Mouse (Mus musculus) liver, postnatal 0 days (tissue): ENCODE results near the gene Flnb. TPM values are rescaled to one million over a fixed set of nuclear protein-coding genes. Genes with fewer than 3 reads are reported as not detected.
A peak's percentile ranks its signal among the peaks of the same experiment; 100 is the strongest.

Source experiments
- ATAC-seq: fragments of 200-750 bp; cut with Nextera tagmentation; 2 replicates; pipeline ENCODE4 v1.8.0; 2017; ENCODE audit warnings: mild to moderate bottlenecking, moderate library complexity
- DNase-seq: peaks from one replicate; pipeline ENCODE4 v3.0.0-alpha.2; 2016
- H3K27ac ChIP-seq: fragments of 300-500 bp; sonication (generic); 2 replicates; pipeline ENCODE4 v1.5.1; 2014; ENCODE audit warnings: antibody characterized with exemption, moderate library complexity, mild to moderate bottlenecking, low read depth
- H3K27me3 ChIP-seq: fragments of 300-500 bp; sonication (generic); 2 replicates; pipeline ENCODE4 v1.6.1; 2014; ENCODE audit warnings: low read length, control low read depth, mixed read lengths; ENCODE audit not compliant: insufficient read depth
- H3K36me3 ChIP-seq: fragments of 300-500 bp; sonication (generic); replicated peaks from 2 replicates; pipeline ENCODE4 v1.6.1; 2014; ENCODE audit warnings: mild to moderate bottlenecking, control low read depth, low read length, moderate library complexity, mixed read lengths; ENCODE audit not compliant: insufficient read depth
- H3K4me1 ChIP-seq: fragments of 300-500 bp; sonication (generic); 2 replicates; pipeline ENCODE4 v1.6.1; 2014; ENCODE audit warnings: antibody characterized with exemption, mild to moderate bottlenecking, control low read depth; ENCODE audit not compliant: insufficient read depth
- H3K4me2 ChIP-seq: fragments of 300-500 bp; sonication (generic); 2 replicates; pipeline ENCODE4 v1.6.1; 2014; ENCODE audit warnings: low read depth, mild to moderate bottlenecking, low read length, moderate library complexity, mixed read lengths
- H3K4me3 ChIP-seq: fragments of 300-500 bp; sonication (generic); 2 replicates; pipeline ENCODE4 v1.5.1; 2014; ENCODE audit warnings: low read depth, low read length
- H3K9ac ChIP-seq: fragments of 300-500 bp; sonication (generic); replicated peaks from 2 replicates; pipeline ENCODE4 v1.6.1; 2014; ENCODE audit warnings: mild to moderate bottlenecking, moderate library complexity
- H3K9me3 ChIP-seq: fragments of 300-500 bp; sonication (generic); 2 replicates; pipeline ENCODE4 v1.6.1; 2016; ENCODE audit warnings: mild to moderate bottlenecking, control low read depth, low read length, mixed read lengths
- CTCF ChIP-seq: sonication (generic); IDR thresholded peaks from 2 replicates; pipeline ENCODE4 v1.5.1; 2016; ENCODE audit warnings: antibody characterized with exemption, low read depth
- EP300 ChIP-seq: IDR thresholded peaks from 2 replicates; pipeline ENCODE4 v1.6.1; 2016; ENCODE audit warnings: antibody characterized with exemption, low read depth, mild to moderate bottlenecking
- WGBS: fragments of 180-500 bp; shearing (Covaris S2); extraction: QIAGEN DNeasy Blood & Tissue Kit; methylation state at CpG from one replicate; pipeline ENCODE4 v1.1.7; 2014; ENCODE audit not compliant: insufficient replicate concordance; 5-methylcytosine and 5-hydroxymethylcytosine counted together
- polyA plus RNA-seq: library from polyadenylated mRNA; unstranded; fragments of >200 nt; fragmentation: Nextera tagmentation; extraction: Ambion mirVana; gene quantifications from 2 replicates; pipeline ENCODE4 v1.2.1, GENCODE M21; 2015

The Flnb gene
- polyA plus RNA-seq, 1 experiment from 2014 or later = 2.9 TPM

DNA sequence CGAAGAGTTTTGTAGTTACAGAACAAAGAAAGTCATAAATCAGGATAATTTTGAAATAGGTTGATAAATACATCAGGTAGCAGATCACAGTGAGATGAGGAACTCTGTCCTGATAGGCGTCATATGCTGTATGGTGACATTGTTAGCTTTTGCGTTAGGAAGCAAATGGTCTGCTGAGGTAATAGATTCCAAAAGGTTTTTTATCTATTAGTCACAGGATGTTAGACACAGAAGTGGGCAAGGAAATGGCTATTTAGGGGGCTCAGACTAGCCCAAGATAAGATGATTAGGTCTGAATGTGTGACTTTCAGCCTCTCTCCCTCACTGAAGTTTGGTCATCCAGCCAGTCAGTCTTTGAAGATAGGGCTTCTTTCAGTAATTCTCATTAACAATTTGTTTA, 33.2 kb downstream of the Flnb start:
- Histone ChIP-seq H3K4me1 (peaks cover 48% of the 10 kb centered on the region), H3K4me2 (no peak overlapping the region), H3K9ac (no peak overlapping the region), H3K27ac (0 out of 2 replicates have a peak overlapping the region, but pooled peaks have one; percentile 64), H3K4me3 (no peak overlapping the region), H3K27me3 (no peaks in the 10 kb centered on the region), H3K9me3 (no peaks in the 10 kb centered on the region), H3K36me3 (no peaks in the 10 kb centered on the region)
- WGBS = 46% methylated on average over 3 of the region's 3 CpGs
- no peak for ATAC-seq
- no peak for DNase-seq
- TF ChIP-seq CTCF (no peak), EP300 (no peak)

DNA sequence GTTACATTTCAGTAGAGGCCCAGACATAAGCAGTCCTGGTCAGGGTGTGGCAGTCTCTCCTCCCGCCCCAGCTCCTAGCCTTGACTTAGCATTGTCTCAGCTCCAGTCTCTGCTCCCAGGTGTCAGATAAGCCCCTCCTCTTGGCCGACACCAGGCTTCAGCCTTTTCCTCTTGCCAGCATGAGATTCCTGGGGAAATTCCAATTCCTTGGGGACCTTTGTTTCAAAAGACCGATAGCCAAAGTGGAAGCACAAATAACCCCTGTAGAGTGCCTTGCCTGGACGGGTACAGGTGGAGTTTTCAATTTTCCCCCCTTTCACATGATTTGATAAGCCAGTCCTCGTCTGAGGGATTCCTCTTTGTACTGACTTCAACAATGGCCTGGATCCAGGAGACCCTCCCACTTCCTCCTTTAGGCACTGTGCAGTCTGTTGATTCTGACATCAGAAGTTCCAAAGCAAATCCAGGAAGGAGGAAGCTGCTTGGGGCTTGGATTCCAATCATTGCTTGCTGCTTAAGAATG, 33.8 kb downstream of the Flnb start:
- TF ChIP-seq EP300 = peak; percentile 12; the same call in 1 of the 2 replicates
- no peak for TF ChIP-seq CTCF
- no peak overlapping the region; the same call in 1 of the 2 replicates for H3K9ac ChIP-seq
- no peak overlapping the region for H3K4me3 ChIP-seq
- no peaks in the 10 kb centered on the region for H3K9me3 ChIP-seq
- H3K4me2 ChIP-seq = no peak overlapping the region
- H3K36me3 ChIP-seq = no peaks in the 10 kb centered on the region
- H3K4me1 ChIP-seq = peaks cover 48% of the 10 kb centered on the region
- ATAC-seq (no peak), DNase-seq (no peak)
- peak overlapping the region; percentile 64 for H3K27ac ChIP-seq
- WGBS = 42% methylated on average over 5 of the region's 5 CpGs
- no peaks in the 10 kb centered on the region for H3K27me3 ChIP-seq

DNA sequence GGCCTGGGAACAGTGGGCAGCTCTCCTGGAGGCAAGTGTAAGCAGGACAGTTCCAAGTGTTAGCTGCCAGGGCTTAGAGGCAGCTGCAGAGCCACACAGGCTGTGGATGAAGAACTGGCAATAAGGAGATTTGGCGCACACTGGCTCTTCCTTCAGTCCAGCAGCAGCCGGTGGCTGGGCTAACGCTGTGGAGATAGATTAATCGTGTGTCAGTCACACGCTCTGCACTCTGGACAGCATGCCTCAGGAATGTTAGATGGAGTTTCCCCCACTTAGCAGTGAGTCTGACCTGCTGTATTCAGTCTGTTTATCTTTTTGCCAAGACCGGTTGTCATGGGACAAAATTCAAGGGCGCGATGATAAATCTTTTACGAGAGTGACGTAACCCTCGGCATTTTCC, 35.9 kb downstream of the Flnb start:
- H3K9ac ChIP-seq = no peak overlapping the region

DNA sequence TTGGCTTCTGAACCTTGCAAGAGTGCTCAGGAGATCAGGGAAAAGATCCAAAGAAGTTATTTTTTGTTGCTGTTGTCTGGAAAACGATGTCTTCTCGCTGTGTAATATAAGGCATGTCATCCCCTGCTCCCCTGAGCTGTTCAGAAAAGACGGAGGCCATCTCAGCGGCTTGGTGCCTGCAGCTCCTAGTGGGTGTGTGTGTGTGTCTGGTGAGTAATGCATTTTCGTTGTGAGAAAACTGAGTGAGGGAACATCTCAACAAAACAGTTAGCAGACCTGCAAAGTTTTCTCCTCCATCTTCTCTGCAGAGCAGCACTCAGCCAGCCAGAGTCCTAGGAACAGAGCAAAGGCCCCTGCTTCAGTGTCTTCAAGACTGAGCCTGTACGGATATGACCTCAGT, 36.6 kb downstream of the Flnb start:
- no peaks in the 10 kb centered on the region for H3K27me3 ChIP-seq
- H3K9me3 ChIP-seq = no peaks in the 10 kb centered on the region
- 68% methylated on average over 6 of the region's 6 CpGs for WGBS
- H3K36me3 ChIP-seq = no peaks in the 10 kb centered on the region
- ATAC-seq (no peak), DNase-seq (no peak)
- no peak overlapping the region for H3K4me2 ChIP-seq
- H3K4me1 ChIP-seq = peaks cover 44% of the 10 kb centered on the region
- no peak overlapping the region for H3K9ac ChIP-seq
- peak overlapping the region; percentile 69 for H3K27ac ChIP-seq
- no peak overlapping the region for H3K4me3 ChIP-seq
- TF ChIP-seq EP300 = no peak
- TF ChIP-seq CTCF = no peak

More for the DNA sequence above, 35.9 kb downstream of the Flnb start:
- WGBS = 51% methylated on average over 11 of the region's 11 CpGs
- TF ChIP-seq EP300 (peak; percentile 70; the same call in 1 of the 2 replicates), CTCF (no peak)
- no peak overlapping the region for H3K4me3 ChIP-seq
- ATAC-seq = peak; percentile 86
- no peaks in the 10 kb centered on the region for H3K27me3 ChIP-seq
- H3K27ac ChIP-seq = peak overlapping the region; percentile 69
- H3K4me1 ChIP-seq = peaks cover 44% of the 10 kb centered on the region
- H3K36me3 ChIP-seq = no peaks in the 10 kb centered on the region
- H3K9me3 ChIP-seq = no peaks in the 10 kb centered on the region
- H3K4me2 ChIP-seq = peak overlapping the region; percentile 24; the same call in 1 of the 2 replicates
- DNase-seq = peak; percentile 22

DNA sequence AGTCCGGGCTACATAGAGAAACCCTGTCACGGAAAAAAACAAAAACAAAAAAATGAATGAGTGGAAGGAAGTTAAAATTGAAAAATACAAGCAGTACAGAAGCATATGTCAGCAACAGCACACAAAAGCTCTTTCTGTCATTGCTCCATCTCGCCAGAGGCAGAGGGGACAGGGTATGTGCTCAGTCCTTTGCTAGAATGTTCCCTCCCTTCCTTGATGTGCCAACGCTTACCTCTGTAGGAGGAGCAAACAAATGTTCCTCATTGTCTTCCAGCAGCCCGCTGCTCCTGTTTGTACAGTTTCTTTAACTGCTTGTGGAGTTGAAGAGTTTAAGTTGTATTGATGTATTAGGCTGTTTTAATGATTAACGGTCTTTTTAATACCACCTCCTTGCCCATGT, 37.3 kb downstream of the Flnb start:
- TF ChIP-seq CTCF (no peak), EP300 (no peak)
- H3K9me3 ChIP-seq = no peaks in the 10 kb centered on the region
- no peaks in the 10 kb centered on the region for H3K36me3 ChIP-seq
- DNase-seq (no peak), ATAC-seq (peak; percentile 42; the same call in 1 of the 2 replicates)
- H3K9ac ChIP-seq = no peak overlapping the region
- H3K27me3 ChIP-seq = no peaks in the 10 kb centered on the region
- H3K4me2 ChIP-seq = no peak overlapping the region
- H3K27ac ChIP-seq = peak overlapping the region; percentile 69
- WGBS = 59% methylated on average over 6 of the region's 6 CpGs
- H3K4me3 ChIP-seq = no peak overlapping the region
- peaks cover 44% of the 10 kb centered on the region for H3K4me1 ChIP-seq

DNA sequence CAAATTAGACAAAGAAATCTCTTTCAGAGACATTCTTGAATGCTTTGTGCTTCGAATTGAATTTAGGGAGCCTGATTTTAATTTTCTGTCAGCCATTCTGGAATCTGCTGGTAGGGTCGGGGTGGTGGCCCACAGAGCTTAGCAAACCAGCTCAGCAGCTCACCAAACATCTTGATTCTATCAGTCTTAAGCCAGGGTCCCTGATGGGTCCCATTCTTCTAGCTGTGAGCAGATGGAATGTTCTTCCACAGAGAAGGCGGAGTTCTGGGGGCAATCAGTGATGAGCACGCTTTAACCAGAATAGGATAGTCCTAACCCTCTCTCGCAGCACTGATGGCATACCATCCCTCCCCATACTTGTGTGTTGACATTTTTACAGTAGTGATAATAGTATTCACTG, 37.7 kb downstream of the Flnb start:
- WGBS = 75% methylated on average over 5 of the region's 5 CpGs
- Histone ChIP-seq H3K27me3 (no peaks in the 10 kb centered on the region), H3K9ac (no peak overlapping the region), H3K9me3 (no peaks in the 10 kb centered on the region), H3K36me3 (no peaks in the 10 kb centered on the region), H3K4me2 (no peak overlapping the region), H3K27ac (no peak overlapping the region), H3K4me3 (no peak overlapping the region), H3K4me1 (peaks cover 44% of the 10 kb centered on the region)
- TF ChIP-seq CTCF = no peak
- no peak for TF ChIP-seq EP300
- DNase-seq = no peak
- ATAC-seq = no peak
